Mouse (Mus musculus) spleen, postnatal 10 days (tissue): ENCODE data around the gene Nfkbid.
"Not testable (repeated sequence)": the region's sequence is repeated elsewhere in the genome, so short reads cannot be mapped to it uniquely, and the experiment has no call there.

Experiments
- DNase-seq, 2 experiments: peaks; one replicate each; pipeline ENCODE4 v3.0.0; 2021 to 2022; ENCODE audit warnings: low spot score in 2 of 2

Gene Nfkbid

GRCm38 (mm10) chr7:30463996-30464395, 42.5 kb downstream of the Nfkbid start:
- DNase-seq = no peak

DNA sequence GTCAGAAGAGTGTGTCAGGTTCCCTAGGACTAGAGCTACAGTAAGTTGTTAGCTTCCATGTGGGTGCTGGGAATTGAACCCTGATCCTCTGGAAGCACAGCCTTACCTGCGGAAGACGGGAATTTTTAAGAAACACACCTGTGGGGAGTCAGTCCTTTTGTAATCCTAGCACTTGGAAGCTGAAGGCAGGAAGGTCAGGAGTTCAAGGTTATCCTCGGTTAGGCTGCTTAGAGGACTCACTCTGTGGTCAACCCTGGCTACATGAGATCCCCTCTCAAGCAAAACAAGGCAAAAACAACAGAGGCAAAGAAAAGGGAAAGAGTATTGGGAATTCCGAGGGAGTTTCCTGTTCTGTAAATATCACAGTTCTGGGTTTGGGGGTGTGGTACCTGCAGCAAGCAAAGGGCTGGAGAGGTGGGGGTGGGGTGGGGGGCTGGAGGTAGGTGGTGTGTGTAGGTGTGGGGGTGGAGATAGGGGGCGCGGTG, 43.3 kb downstream of the Nfkbid start:
- DNase-seq = no peak

GRCm38 (mm10) chr7:30472411-30472810, 50.9 kb downstream of the Nfkbid start:
- DNase-seq = peak in 1 of 2 experiments; percentile 61

DNA sequence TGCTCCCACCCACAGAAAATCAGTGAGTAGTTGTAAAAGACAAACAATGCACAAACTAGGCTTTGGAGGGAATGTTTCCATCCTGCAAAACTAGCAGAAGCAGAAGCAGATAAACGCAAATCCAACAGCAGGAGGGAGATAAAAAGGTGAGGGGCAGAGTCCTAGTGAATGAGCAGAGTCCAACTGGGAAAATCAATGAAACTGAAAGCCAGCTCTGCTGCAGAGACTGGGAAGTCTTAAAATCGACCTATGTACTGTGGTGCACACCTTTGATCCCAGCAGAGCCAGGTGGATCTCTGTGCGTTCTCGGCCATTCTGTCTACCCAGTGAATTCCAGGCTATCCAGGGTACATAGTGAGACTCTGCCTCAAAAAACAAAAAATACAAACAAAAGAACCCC, 53.5 kb downstream of the Nfkbid start:
- DNase-seq = no peak

- not testable (repeated sequence) for DNase-seq
Observed at GRCm38 (mm10) chr7:30476136-30476535, 54.6 kb downstream of the Nfkbid start.

DNA sequence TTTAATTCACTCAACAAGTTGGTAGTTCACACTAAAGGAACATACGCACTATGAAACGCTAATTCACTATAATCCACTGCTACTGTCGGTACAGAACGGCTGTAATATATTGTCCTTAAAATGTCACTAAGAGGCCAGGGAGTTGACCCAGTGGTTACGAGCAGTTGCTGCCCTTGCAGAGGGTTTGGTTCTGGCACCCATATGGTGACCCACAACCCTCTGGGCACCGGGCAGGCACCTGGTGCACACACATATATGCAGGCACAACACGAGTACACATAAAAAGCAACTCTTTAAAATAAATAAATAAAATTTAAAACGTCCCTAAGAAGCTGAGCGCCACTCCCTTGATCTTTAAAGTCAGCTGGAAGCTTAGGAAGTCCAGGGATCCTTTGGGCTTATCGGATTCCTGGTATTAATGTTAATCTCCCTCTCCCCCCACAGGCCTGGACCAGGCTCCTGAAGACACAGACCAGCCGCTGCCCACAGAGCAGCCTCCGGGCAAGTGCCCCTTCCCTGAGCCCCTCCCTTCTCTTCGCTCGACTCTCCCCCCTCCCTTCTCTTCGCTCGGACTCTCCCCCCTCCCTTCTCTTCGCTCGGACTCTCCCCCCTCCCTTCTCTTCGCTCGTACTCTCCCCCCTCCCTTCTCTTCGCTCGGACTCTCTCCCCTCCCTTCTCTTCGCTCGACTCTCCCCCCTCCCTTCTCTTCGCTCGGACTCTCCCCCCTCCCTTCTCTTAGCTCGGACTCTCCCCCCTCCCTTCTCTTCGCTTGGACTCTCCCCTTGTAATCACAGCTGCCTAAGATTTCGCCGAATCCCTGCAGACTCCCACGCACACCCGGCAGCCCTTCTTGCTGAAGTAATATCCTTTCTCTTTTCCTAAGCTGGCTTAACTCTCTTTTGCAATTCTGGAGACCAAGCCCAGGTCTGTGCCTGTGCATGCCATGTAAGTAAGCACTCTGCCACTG, 56.2 kb downstream of the Nfkbid start:
- no peak for DNase-seq
